Mouse (Mus musculus) thymus, adult 2 months (tissue): ENCODE data around the gene Papss2.

ENCODE experiments used
- CTCF ChIP-seq: fragments of 200-500 bp; IDR thresholded peaks from 2 replicates; pipeline ENCODE4 v1.5.1; 2012; ENCODE audit warnings: mild to moderate bottlenecking, control low read depth, low read length, moderate library complexity, borderline replicate concordance; ENCODE audit not compliant: control insufficient read depth, poor library complexity, insufficient read depth; ENCODE audit errors: extremely low read depth
- POLR2A ChIP-seq: fragments of 200-500 bp; IDR thresholded peaks from 2 replicates; pipeline ENCODE4 v1.6.1; 2012; ENCODE audit warnings: mild to moderate bottlenecking, low read length, control low read depth, moderate library complexity; ENCODE audit not compliant: control insufficient read depth, poor library complexity, insufficient read depth; ENCODE audit errors: extremely low read depth

GRCm38 (mm10) chr19:32611386-32612092, 15.9 kb downstream of the Papss2 start:
- TF ChIP-seq CTCF = no peak
- TF ChIP-seq POLR2A = no peak
